Mouse (Mus musculus): ENCODE results near the gene Capn15.

The Capn15 gene

GRCm38 (mm10) chr17:25985306-25986294 lies at the start of gene Capn15:
TSS of gene Capn15 (minus strand) at chr17:25985796.
- DNase-seq, result peak; percentile 83 to 85

- DNase-seq, result no peak
Measured at GRCm38 (mm10) chr17:26032037-26032436, 46.4 kb upstream of the Capn15 start.

GRCm38 (mm10) chr17:26031583-26031982 lies 46.0 kb upstream of the Capn15 start:
- no peak for DNase-seq

- DNase-seq, result no peak
Measured at GRCm38 (mm10) chr17:26028261-26028660, 42.7 kb upstream of the Capn15 start.

- no peak for DNase-seq
Measured at GRCm38 (mm10) chr17:26024674-26025073, 39.1 kb upstream of the Capn15 start.

GRCm38 (mm10) chr17:26023966-26024365 lies 38.4 kb upstream of the Capn15 start:
- DNase-seq, result no peak

GRCm38 (mm10) chr17:26023181-26023580 lies 37.6 kb upstream of the Capn15 start:
- no peak for DNase-seq

GRCm38 (mm10) chr17:26021728-26022341 lies 36.2 kb upstream of the Capn15 start:
- no peak for DNase-seq

GRCm38 (mm10) chr17:26020848-26021347 lies 35.3 kb upstream of the Capn15 start:
- no peak for DNase-seq

- DNase-seq, result no peak
Measured at GRCm38 (mm10) chr17:26018388-26018787, 32.8 kb upstream of the Capn15 start.

- no peak for DNase-seq
Measured at GRCm38 (mm10) chr17:26017949-26018348, 32.4 kb upstream of the Capn15 start.

- DNase-seq, result no peak
Measured at GRCm38 (mm10) chr17:26017021-26017420, 31.4 kb upstream of the Capn15 start.

- no peak for DNase-seq
Measured at GRCm38 (mm10) chr17:26013711-26014110, 28.1 kb upstream of the Capn15 start.

- DNase-seq, result peak; percentile 39 to 50
Measured at GRCm38 (mm10) chr17:26011841-26012460, 26.4 kb upstream of the Capn15 start.

- peak; percentile 26 to 42 for DNase-seq
Measured at GRCm38 (mm10) chr17:26009540-26009939, 23.9 kb upstream of the Capn15 start.

GRCm38 (mm10) chr17:26008787-26009186 lies 23.2 kb upstream of the Capn15 start:
- DNase-seq, result no peak

- DNase-seq, result no peak
Measured at GRCm38 (mm10) chr17:26008331-26008730, 22.7 kb upstream of the Capn15 start.

- no peak for DNase-seq
Measured at GRCm38 (mm10) chr17:26007646-26008045, 22.1 kb upstream of the Capn15 start.

- no peak for DNase-seq
Measured at GRCm38 (mm10) chr17:26005731-26006450, 20.3 kb upstream of the Capn15 start.

GRCm38 (mm10) chr17:26004711-26005110 lies 19.1 kb upstream of the Capn15 start:
- DNase-seq, result no peak

- DNase-seq, result no peak
Measured at GRCm38 (mm10) chr17:26003864-26004263, 18.3 kb upstream of the Capn15 start.

GRCm38 (mm10) chr17:25998425-25998824 lies 12.8 kb upstream of the Capn15 start:
- DNase-seq, result no peak

- no peak for DNase-seq
Measured at GRCm38 (mm10) chr17:25993489-25993888, 7.9 kb upstream of the Capn15 start.
